Mouse (Mus musculus): ENCODE measurements around the gene Neil3. TPM values are rescaled to one million over a fixed set of nuclear protein-coding genes. Genes with fewer than 3 reads are reported as not detected.
"Not testable (repeated sequence)": the region's sequence is repeated elsewhere in the genome, so short reads cannot be mapped to it uniquely, and the experiment has no call there.

The Neil3 gene
- polyA plus RNA-seq, 1 experiment from 2014 or later = 26.5 TPM

- ATAC-seq (ENCODE audit: insufficient number of reproducible peaks, insufficient read depth, low FRiP score, low TSS enrichment, low read depth) = no peak
- no peak overlapping the region for H3K9ac ChIP-seq (replicated peaks)
- H3K36me3 ChIP-seq = no peaks in the 10 kb centered on the region
- H3K27ac ChIP-seq = no peak overlapping the region
- no peak overlapping the region for H3K4me2 ChIP-seq
- WGBS = 37% methylated on average over 3 of the region's 3 CpGs
- no peaks in the 10 kb centered on the region for H3K27me3 ChIP-seq
- H3K9me3 ChIP-seq = no peaks in the 10 kb centered on the region
- H3K4me1 ChIP-seq (replicated peaks) = no peaks in the 10 kb centered on the region
- no peak overlapping the region for H3K4me3 ChIP-seq (replicated peaks)
Measured at GRCm38 (mm10) chr8:53607040-53607439, 31.8 kb downstream of the Neil3 start.

- Histone ChIP-seq H3K9ac (replicated peaks) (no peak overlapping the region), H3K4me2 (no peak overlapping the region), H3K4me3 (replicated peaks) (no peak overlapping the region), H3K4me1 (replicated peaks) (no peaks in the 10 kb centered on the region), H3K27ac (no peak overlapping the region), H3K36me3 (no peaks in the 10 kb centered on the region), H3K9me3 (no peaks in the 10 kb centered on the region), H3K27me3 (no peaks in the 10 kb centered on the region)
- ATAC-seq (ENCODE audit: insufficient number of reproducible peaks, insufficient read depth, low FRiP score, low TSS enrichment, low read depth) = no peak
- WGBS = 93% methylated on average over 5 of the region's 5 CpGs
Measured at GRCm38 (mm10) chr8:53604906-53605305, 34.0 kb downstream of the Neil3 start.

GRCm38 (mm10) chr8:53603672-53604071 is 35.2 kb downstream of the Neil3 start:
- Histone ChIP-seq H3K9me3 (no peaks in the 10 kb centered on the region), H3K4me1 (replicated peaks) (no peaks in the 10 kb centered on the region), H3K4me3 (replicated peaks) (no peak overlapping the region), H3K27me3 (no peaks in the 10 kb centered on the region), H3K9ac (replicated peaks) (no peak overlapping the region), H3K36me3 (peaks cover 4% of the 10 kb centered on the region), H3K4me2 (no peak overlapping the region), H3K27ac (no peak overlapping the region)
- WGBS = 90% methylated on average over 4 of the region's 4 CpGs
- no peak for ATAC-seq (ENCODE audit: insufficient number of reproducible peaks, insufficient read depth, low FRiP score, low TSS enrichment, low read depth)

GRCm38 (mm10) chr8:53600826-53601225 is 38.0 kb downstream of the Neil3 start:
- no peaks in the 10 kb centered on the region for H3K27me3 ChIP-seq
- ATAC-seq (ENCODE audit: insufficient number of reproducible peaks, insufficient read depth, low FRiP score, low TSS enrichment, low read depth) = no peak
- no peaks in the 10 kb centered on the region for H3K4me1 ChIP-seq (replicated peaks)
- H3K36me3 ChIP-seq = peaks cover 4% of the 10 kb centered on the region
- no peak overlapping the region for H3K9ac ChIP-seq (replicated peaks)
- 92% methylated on average over 3 of the region's 3 CpGs for WGBS
- H3K27ac ChIP-seq = no peak overlapping the region
- no peak overlapping the region for H3K4me2 ChIP-seq
- H3K9me3 ChIP-seq = no peaks in the 10 kb centered on the region
- no peak overlapping the region for H3K4me3 ChIP-seq (replicated peaks)

- H3K9ac ChIP-seq (replicated peaks) = no peak overlapping the region
- ATAC-seq (ENCODE audit: insufficient number of reproducible peaks, insufficient read depth, low FRiP score, low TSS enrichment, low read depth) = no peak
- 91% methylated on average over 11 of the region's 11 CpGs for WGBS
- H3K36me3 ChIP-seq = peaks cover 9% of the 10 kb centered on the region
- H3K4me2 ChIP-seq = no peak overlapping the region
- no peaks in the 10 kb centered on the region for H3K9me3 ChIP-seq
- no peaks in the 10 kb centered on the region for H3K27me3 ChIP-seq
- H3K4me3 ChIP-seq (replicated peaks) = no peak overlapping the region
- no peaks in the 10 kb centered on the region for H3K4me1 ChIP-seq (replicated peaks)
- no peak overlapping the region for H3K27ac ChIP-seq
Measured at GRCm38 (mm10) chr8:53600025-53600811, 38.6 kb downstream of the Neil3 start.

GRCm38 (mm10) chr8:53598101-53598500 is 40.8 kb downstream of the Neil3 start:
- no peak overlapping the region for H3K4me3 ChIP-seq (replicated peaks)
- no peak for ATAC-seq (ENCODE audit: insufficient number of reproducible peaks, insufficient read depth, low FRiP score, low TSS enrichment, low read depth)
- H3K36me3 ChIP-seq = peaks cover 10% of the 10 kb centered on the region
- H3K4me2 ChIP-seq = no peak overlapping the region
- H3K9ac ChIP-seq (replicated peaks) = no peak overlapping the region
- no peaks in the 10 kb centered on the region for H3K27me3 ChIP-seq
- WGBS = 89% methylated on average over 1 of the region's 1 CpGs
- no peaks in the 10 kb centered on the region for H3K9me3 ChIP-seq
- no peaks in the 10 kb centered on the region for H3K4me1 ChIP-seq (replicated peaks)
- no peak overlapping the region for H3K27ac ChIP-seq

- WGBS = 82% methylated on average over 2 of the region's 2 CpGs
- Histone ChIP-seq H3K9ac (replicated peaks) (no peak overlapping the region), H3K4me1 (replicated peaks) (no peaks in the 10 kb centered on the region), H3K36me3 (0 out of 2 replicates have a peak, but pooled peaks cover 6% of the 10 kb centered on the region), H3K27me3 (no peaks in the 10 kb centered on the region), H3K9me3 (no peaks in the 10 kb centered on the region), H3K4me3 (replicated peaks) (no peak overlapping the region), H3K27ac (no peak overlapping the region), H3K4me2 (no peak overlapping the region)
- no peak for ATAC-seq (ENCODE audit: insufficient number of reproducible peaks, insufficient read depth, low FRiP score, low TSS enrichment, low read depth)
Measured at GRCm38 (mm10) chr8:53591777-53592176, 47.1 kb downstream of the Neil3 start.

- H3K4me2 ChIP-seq = no peak overlapping the region
- WGBS = 80% methylated on average over 2 of the region's 2 CpGs
- H3K27ac ChIP-seq = no peak overlapping the region
- H3K36me3 ChIP-seq = no peaks in the 10 kb centered on the region
- no peak overlapping the region for H3K4me3 ChIP-seq (replicated peaks)
- H3K9me3 ChIP-seq = no peaks in the 10 kb centered on the region
- H3K4me1 ChIP-seq (replicated peaks) = no peaks in the 10 kb centered on the region
- no peak overlapping the region for H3K9ac ChIP-seq (replicated peaks)
- no peaks in the 10 kb centered on the region for H3K27me3 ChIP-seq
- no peak for ATAC-seq (ENCODE audit: insufficient number of reproducible peaks, insufficient read depth, low FRiP score, low TSS enrichment, low read depth)
Measured at GRCm38 (mm10) chr8:53573600-53573999, 65.3 kb downstream of the Neil3 start.

- Histone ChIP-seq H3K9ac (replicated peaks) (no peak overlapping the region), H3K27me3 (no peaks in the 10 kb centered on the region), H3K4me2 (no peak overlapping the region), H3K36me3 (no peaks in the 10 kb centered on the region), H3K9me3 (no peaks in the 10 kb centered on the region), H3K4me1 (replicated peaks) (no peaks in the 10 kb centered on the region), H3K4me3 (replicated peaks) (no peak overlapping the region), H3K27ac (no peak overlapping the region)
- WGBS = 73% methylated on average over 6 of the region's 6 CpGs
- ATAC-seq (ENCODE audit: insufficient number of reproducible peaks, insufficient read depth, low FRiP score, low TSS enrichment, low read depth) = no peak
Measured at GRCm38 (mm10) chr8:53566223-53566622, 72.6 kb downstream of the Neil3 start.

- no peak overlapping the region for H3K4me3 ChIP-seq (replicated peaks)
- no peaks in the 10 kb centered on the region for H3K36me3 ChIP-seq
- H3K27ac ChIP-seq = no peak overlapping the region
- H3K9me3 ChIP-seq = no peaks in the 10 kb centered on the region
- no peak for ATAC-seq (ENCODE audit: insufficient number of reproducible peaks, insufficient read depth, low FRiP score, low TSS enrichment, low read depth)
- 87% methylated on average over 10 of the region's 10 CpGs for WGBS
- no peaks in the 10 kb centered on the region for H3K4me1 ChIP-seq (replicated peaks)
- H3K4me2 ChIP-seq = no peak overlapping the region
- H3K9ac ChIP-seq (replicated peaks) = no peak overlapping the region
- H3K27me3 ChIP-seq = no peaks in the 10 kb centered on the region
Measured at GRCm38 (mm10) chr8:53562441-53563040, 76.3 kb downstream of the Neil3 start.

GRCm38 (mm10) chr8:53539585-53539984 is 99.3 kb downstream of the Neil3 start:
- 83% methylated on average over 2 of the region's 2 CpGs for WGBS
- no peaks in the 10 kb centered on the region for H3K27me3 ChIP-seq

GRCm38 (mm10) chr8:53538049-53538448 is 100.8 kb downstream of the Neil3 start:
- H3K9me3 ChIP-seq; ATAC-seq (ENCODE audit: insufficient number of reproducible peaks, insufficient read depth, low FRiP score, low TSS enrichment, low read depth); H3K36me3 ChIP-seq; H3K27me3 ChIP-seq; H3K4me2 ChIP-seq; H3K4me1 ChIP-seq (replicated peaks); H3K27ac ChIP-seq; H3K9ac ChIP-seq (replicated peaks); H3K4me3 ChIP-seq (replicated peaks): not testable (repeated sequence)
- WGBS = 44% methylated on average over 3 of the region's 3 CpGs

More at GRCm38 (mm10) chr8:53539585-53539984, 99.3 kb downstream of the Neil3 start:
- H3K36me3 ChIP-seq = no peaks in the 10 kb centered on the region
- H3K9ac ChIP-seq (replicated peaks) = no peak overlapping the region
- no peak overlapping the region for H3K27ac ChIP-seq
- H3K4me1 ChIP-seq (replicated peaks) = no peaks in the 10 kb centered on the region
- no peak for ATAC-seq (ENCODE audit: insufficient number of reproducible peaks, insufficient read depth, low FRiP score, low TSS enrichment, low read depth)
- H3K4me3 ChIP-seq (replicated peaks) = no peak overlapping the region
- no peaks in the 10 kb centered on the region for H3K9me3 ChIP-seq
- H3K4me2 ChIP-seq = no peak overlapping the region
